In genomic region chr13:80962789-80963590, GRCm38 (mm10) we compare ENCODE assay signal across 8 mouse cellular contexts.
DNase-seq lines count a peak whose midpoint lies in the region; ATAC-seq and TF ChIP-seq lines count a peak whose summit lies in the region.

No protein-coding gene starts in this region.

- H3K36me3 ChIP-seq in heart, embryonic 12.5 days, result no peaks in the 10 kb centered on the region
- H3K36me3 ChIP-seq in kidney, postnatal 0 days (ENCODE audit: insufficient read depth, low read length), result no peaks in the 10 kb centered on the region
- H3K36me3 ChIP-seq in liver, embryonic 14.5 days (replicated peaks; ENCODE audit: control insufficient read depth, insufficient read depth, low read depth), result no peaks in the 10 kb centered on the region
- H3K36me3 ChIP-seq in neural tube, embryonic 11.5 days (ENCODE audit: control insufficient read depth, insufficient read depth, low read length), result no peaks in the 10 kb centered on the region

- no peak for TF ChIP-seq CTCF in embryonic fibroblast, embryonic 13.5 days (IDR thresholded peaks at IDR 0.05; ENCODE audit: borderline replicate concordance, insufficient read depth, low read length)
- TF ChIP-seq CTCF in kidney, postnatal 0 days (IDR thresholded peaks at IDR 0.05; ENCODE audit: low read depth), result no peak
- TF ChIP-seq CTCF in liver, embryonic 14.5 days (IDR thresholded peaks at IDR 0.05; ENCODE audit: low read depth), result no peak

- 2% methylated on average over 51 of the region's 51 CpGs for WGBS in heart, embryonic 12.5 days
- WGBS in kidney, postnatal 0 days, result 3% methylated on average over 50 of the region's 51 CpGs
- 6% methylated on average over 45 of the region's 51 CpGs for WGBS in liver, embryonic 14.5 days (ENCODE audit: insufficient replicate concordance)
- 8% methylated on average over 50 of the region's 51 CpGs for WGBS in neural tube, embryonic 11.5 days

- H3K27me3 ChIP-seq in heart, embryonic 12.5 days (replicated peaks), result no peaks in the 10 kb centered on the region
- no peaks in the 10 kb centered on the region for H3K27me3 ChIP-seq in kidney, postnatal 0 days (ENCODE audit: insufficient read depth, low read length)
- no peaks in the 10 kb centered on the region; the same call in 1 of the 2 replicates for H3K27me3 ChIP-seq in liver, embryonic 14.5 days (ENCODE audit: control insufficient read depth, insufficient read depth, low read length)
- H3K27me3 ChIP-seq in neural tube, embryonic 11.5 days (ENCODE audit: control insufficient read depth, insufficient read depth, low read length), result no peaks in the 10 kb centered on the region

- TF ChIP-seq POLR2A in embryonic fibroblast, embryonic 13.5 days (IDR thresholded peaks at IDR 0.05; ENCODE audit: low read depth, low read length), result peak; percentile 53

- H3K4me2 ChIP-seq in heart, embryonic 12.5 days, result peak overlapping the region; percentile 62
- H3K4me2 ChIP-seq in kidney, postnatal 0 days (ENCODE audit: low read length), result peak overlapping the region; percentile 72
- peak overlapping the region; percentile 43 for H3K4me2 ChIP-seq in liver, embryonic 14.5 days (ENCODE audit: low read depth)
- H3K4me2 ChIP-seq in neural tube, embryonic 11.5 days (ENCODE audit: low read depth), result peak overlapping the region; percentile 70

- H3K27ac ChIP-seq in embryonic fibroblast, embryonic 13.5 days (ENCODE audit: insufficient read depth, low read length), result peak overlapping the region; percentile 97
- H3K27ac ChIP-seq in heart, embryonic 12.5 days (ENCODE audit: poor library complexity, severe bottlenecking), result peak overlapping the region; percentile 84
- peak overlapping the region; percentile 91 for H3K27ac ChIP-seq in kidney, postnatal 0 days
- H3K27ac ChIP-seq in liver, embryonic 14.5 days, result no peak overlapping the region
- no peak overlapping the region for H3K27ac ChIP-seq in neural tube, embryonic 11.5 days (ENCODE audit: low read depth, low read length)

- ATAC-seq in heart, embryonic 12.5 days (ENCODE audit: insufficient number of reproducible peaks, low FRiP score), result peak; percentile 93
- ATAC-seq in kidney, postnatal 0 days (replicated peaks; ENCODE audit: low FRiP score, low read depth), result peak; percentile 99
- ATAC-seq in liver, embryonic 14.5 days (ENCODE audit: insufficient read depth), result peak; percentile 84
- ATAC-seq in neural tube, embryonic 11.5 days (ENCODE audit: insufficient read depth, low FRiP score, low TSS enrichment), result peak; percentile 96

- no peak overlapping the region for H3K4me3 ChIP-seq in embryonic fibroblast, embryonic 13.5 days (ENCODE audit: insufficient read depth, low read length)
- peak overlapping the region; percentile 40 for H3K4me3 ChIP-seq in heart, embryonic 12.5 days
- H3K4me3 ChIP-seq in kidney, postnatal 0 days (replicated peaks; ENCODE audit: low read depth, low read length), result peak overlapping the region; percentile 37
- peak overlapping the region; percentile 18 to 50 for H3K4me3 ChIP-seq in liver, embryonic 14.5 days (ENCODE audit: insufficient read depth in 1 of 2, low read depth in 2 of 2, low read length in 2 of 2)
- peak overlapping the region; percentile 40 for H3K4me3 ChIP-seq in neural tube, embryonic 11.5 days (ENCODE audit: low read depth, low read length)

- peaks cover 13% of the 10 kb centered on the region for H3K4me1 ChIP-seq in embryonic fibroblast, embryonic 13.5 days (ENCODE audit: control insufficient read depth, insufficient read depth, low read length)
- H3K4me1 ChIP-seq in heart, embryonic 12.5 days (replicated peaks), result peaks cover 9% of the 10 kb centered on the region
- no peaks in the 10 kb centered on the region for H3K4me1 ChIP-seq in kidney, postnatal 0 days (replicated peaks; ENCODE audit: insufficient read depth, low read length)
- peaks cover 0 to 2% of the 10 kb centered on the region in 2 experiments; a peak in 1 of 4 replicates for H3K4me1 ChIP-seq in liver, embryonic 14.5 days (replicated peaks; ENCODE audit: control insufficient read depth in 2 of 2, insufficient read depth in 2 of 2, low read length in 1 of 2)
- no peaks in the 10 kb centered on the region for H3K4me1 ChIP-seq in neural tube, embryonic 11.5 days (ENCODE audit: control insufficient read depth, insufficient read depth, low read length)

- no peak for TF ChIP-seq EP300 in liver, embryonic 14.5 days (IDR thresholded peaks at IDR 0.05; ENCODE audit: low read depth)

- H3K9me3 ChIP-seq in heart, embryonic 12.5 days (replicated peaks), result peaks cover 7% of the 10 kb centered on the region
- H3K9me3 ChIP-seq in kidney, postnatal 0 days (replicated peaks; ENCODE audit: low read length), result no peaks in the 10 kb centered on the region
- no peaks in the 10 kb centered on the region for H3K9me3 ChIP-seq in liver, embryonic 14.5 days (ENCODE audit: control insufficient read depth, low read length)
- no peaks in the 10 kb centered on the region for H3K9me3 ChIP-seq in neural tube, embryonic 11.5 days (ENCODE audit: control insufficient read depth, low read length)

- peak overlapping the region; percentile 69 for H3K9ac ChIP-seq in heart, embryonic 12.5 days
- H3K9ac ChIP-seq in kidney, postnatal 0 days (ENCODE audit: low read depth, low read length), result peak overlapping the region; percentile 43; the same call in 1 of the 2 replicates
- no peak overlapping the region for H3K9ac ChIP-seq in liver, embryonic 14.5 days (replicated peaks)
- peak overlapping the region; percentile 53 for H3K9ac ChIP-seq in neural tube, embryonic 11.5 days (ENCODE audit: low read length)

- peak; percentile 39 for DNase-seq in CD4-positive, CD25-positive, alpha-beta regulatory T cell, adult 2 months (ENCODE audit: low read depth, low spot score)
- DNase-seq in brain, adult 2 months (ENCODE audit: low read depth, low spot score), result peak; percentile 93
- DNase-seq in kidney, postnatal 0 days (ENCODE audit: low spot score), result peak; percentile 93
- peak; percentile 12 to 29 (median 26) for DNase-seq in liver, embryonic 14.5 days (ENCODE audit: low read depth in 3 of 3, low spot score in 3 of 3)
- peak; percentile 90 for DNase-seq in neural tube, embryonic 11.5 days (ENCODE audit: low spot score)
- DNase-seq in testis, postnatal 14 days (ENCODE audit: low spot score), result peak; percentile 77

Comparison
In these comparisons a context has a peak if more than half of its experiments do, and no peak if none do; other contexts are left out.
1. DNase-seq: peak in every context shown above with its lines; median percentile 93 in brain, adult 2 months; 93 in kidney, postnatal 0 days; 90 in neural tube, embryonic 11.5 days; 77 in testis, postnatal 14 days; 39 in CD4-positive, CD25-positive, alpha-beta regulatory T cell, adult 2 months; 26 in liver, embryonic 14.5 days.
2. H3K27ac ChIP-seq: peak in embryonic fibroblast, embryonic 13.5 days (single experiment), heart, embryonic 12.5 days (single experiment) and kidney, postnatal 0 days (single experiment); none in liver, embryonic 14.5 days (single experiment) and neural tube, embryonic 11.5 days (single experiment).
3. Peak in every context shown above with its lines, with median percentiles within 50 percentile points of each other: ATAC-seq and H3K4me2 ChIP-seq.